Mouse (Mus musculus) liver, embryonic 14.5 days (tissue): ENCODE measurements around the gene Ddhd1. TPM values are rescaled to one million over a fixed set of nuclear protein-coding genes. Genes with fewer than 3 reads are reported as not detected.

ENCODE experiments used
- ATAC-seq: fragments of 200-750 bp; cut with Nextera tagmentation; 2 replicates; pipeline ENCODE4 v1.8.0; 2017; ENCODE audit warnings: moderate number of reproducible peaks, mild to moderate bottlenecking, moderate library complexity; ENCODE audit not compliant: insufficient read depth
- DNase-seq, 3 experiments: peaks; one replicate each; pipeline ENCODE4 v3.0.0-alpha.2; 2012 to 2013; ENCODE audit warnings: low read depth in 3 of 3, low spot score in 3 of 3
- H3K27ac ChIP-seq: fragments of 300-500 bp; sonication (generic); 2 replicates; pipeline ENCODE4 v1.5.1; 2014; ENCODE audit warnings: moderate library complexity, mild to moderate bottlenecking, control low read depth, inconsistent platforms
- H3K27me3 ChIP-seq: fragments of 300-500 bp; sonication (generic); 2 replicates; pipeline ENCODE4 v1.6.1; 2014; ENCODE audit warnings: mild to moderate bottlenecking, low read length, moderate library complexity; ENCODE audit not compliant: control insufficient read depth, insufficient read depth
- H3K36me3 ChIP-seq: fragments of 300-500 bp; sonication (generic); replicated peaks from 2 replicates; pipeline ENCODE4 v1.6.1; 2014; ENCODE audit warnings: low read depth; ENCODE audit not compliant: control insufficient read depth, insufficient read depth
- H3K4me1 ChIP-seq, 2 experiments: fragments of 200-500 bp in 1 of 2; fragments of 300-500 bp in 1 of 2; sonication (generic) in 1 of 2; replicated peaks; 2 replicates each; pipeline ENCODE4 v1.6.1; 2012 to 2014; ENCODE audit warnings: antibody characterized with exemption in 1 of 2, inconsistent platforms in 1 of 2, low read length in 1 of 2; ENCODE audit not compliant: control insufficient read depth in 2 of 2, insufficient read depth in 2 of 2
- H3K4me2 ChIP-seq: fragments of 300-500 bp; sonication (generic); 2 replicates; pipeline ENCODE4 v1.6.1; 2014; ENCODE audit warnings: low read depth, mild to moderate bottlenecking, control low read depth, moderate library complexity
- H3K4me3 ChIP-seq, 2 experiments: fragments of 200-500 bp in 1 of 2; fragments of 300-500 bp in 1 of 2; sonication (generic) in 1 of 2; 2 replicates each; pipeline ENCODE4 v1.5.1; 2012 to 2014; ENCODE audit warnings: low read depth in 2 of 2, low read length in 2 of 2, mild to moderate bottlenecking in 2 of 2, control low read depth in 1 of 2, inconsistent platforms in 1 of 2, moderate library complexity in 1 of 2; ENCODE audit not compliant: insufficient read depth in 1 of 2
- H3K9ac ChIP-seq: fragments of 300-500 bp; sonication (generic); replicated peaks from 2 replicates; pipeline ENCODE4 v1.6.1; 2014; ENCODE audit warnings: mild to moderate bottlenecking, control low read depth, moderate library complexity
- H3K9me3 ChIP-seq: fragments of 300-500 bp; sonication (generic); 2 replicates; pipeline ENCODE4 v1.6.1; 2016; ENCODE audit warnings: low read length, mixed read lengths; ENCODE audit not compliant: control insufficient read depth
- CTCF ChIP-seq: IDR thresholded peaks from 2 replicates; pipeline ENCODE4 v1.5.1; 2016; ENCODE audit warnings: antibody characterized with exemption, low read depth, control low read depth
- EP300 ChIP-seq: IDR thresholded peaks from 2 replicates; pipeline ENCODE4 v1.6.1; 2016; ENCODE audit warnings: antibody characterized with exemption, low read depth
- WGBS: fragments of 180-500 bp; shearing (Covaris S2); extraction: QIAGEN DNeasy Blood & Tissue Kit; methylation state at CpG from one replicate; pipeline ENCODE4 v1.1.7; 2014; ENCODE audit not compliant: insufficient replicate concordance; 5-methylcytosine and 5-hydroxymethylcytosine counted together
- microRNA-seq: library from miRNA; unstranded; fragments of <30 nt; microRNA quantifications from one replicate; pipeline ENCODE4, GENCODE M21; 2016
- polyA plus RNA-seq, 2 experiments: library from polyadenylated mRNA; depleted of rRNA in 1 of 2; stranded (reverse) in 1 of 2; unstranded in 1 of 2; fragments of >200 nt; fragmentation: Nextera tagmentation in 1 of 2; extraction: Ambion mirVana in 1 of 2; gene quantifications; 2 replicates each; pipeline versions ENCODE4 v1.2.1 to v1.2.3; 2012 to 2014

The Ddhd1 gene
- polyA plus RNA-seq, 2 experiments: 8.9 to 15.4 TPM

GRCm38 (mm10) chr14:45548118-45548517 is 109.8 kb downstream of the Ddhd1 start:
- Histone ChIP-seq H3K27me3 (no peaks in the 10 kb centered on the region), H3K36me3 (no peaks in the 10 kb centered on the region), H3K4me2 (no peak overlapping the region), H3K4me3 (no peak overlapping the region), H3K27ac (no peak overlapping the region), H3K9me3 (no peaks in the 10 kb centered on the region), H3K4me1 (peaks cover 0 to 2% of the 10 kb centered on the region in 2 experiments; a peak in 1 of 4 replicates), H3K9ac (no peak overlapping the region)
- 57% methylated on average over 3 of the region's 3 CpGs for WGBS
- TF ChIP-seq EP300: no peak
- TF ChIP-seq CTCF: peak; percentile 48
- DNase-seq (no peak), ATAC-seq (no peak)

- H3K27me3 ChIP-seq: no peaks in the 10 kb centered on the region
- DNase-seq: no peak
- no peak for ATAC-seq
- 51% methylated on average over 7 of the region's 7 CpGs for WGBS
- H3K4me2 ChIP-seq: no peak overlapping the region
- no peak overlapping the region for H3K27ac ChIP-seq
- no peak overlapping the region for H3K4me3 ChIP-seq
- H3K36me3 ChIP-seq: no peaks in the 10 kb centered on the region
- TF ChIP-seq CTCF (no peak), EP300 (no peak)
- H3K9ac ChIP-seq: no peak overlapping the region
- no peaks in the 10 kb centered on the region for H3K9me3 ChIP-seq
- peaks cover 0 to 3% of the 10 kb centered on the region in 2 experiments; a peak in 1 of 4 replicates for H3K4me1 ChIP-seq
Measured at GRCm38 (mm10) chr14:45544905-45545304, 113.0 kb downstream of the Ddhd1 start.

GRCm38 (mm10) chr14:45544026-45544425 is 113.9 kb downstream of the Ddhd1 start:
- H3K9me3 ChIP-seq: no peaks in the 10 kb centered on the region
- no peak for ATAC-seq
- H3K27ac ChIP-seq: no peak overlapping the region
- no peak overlapping the region for H3K9ac ChIP-seq
- peaks cover 0 to 4% of the 10 kb centered on the region in 2 experiments; a peak in 1 of 4 replicates for H3K4me1 ChIP-seq
- no peak for TF ChIP-seq EP300
- TF ChIP-seq CTCF: no peak
- H3K36me3 ChIP-seq: no peaks in the 10 kb centered on the region
- H3K4me2 ChIP-seq: no peak overlapping the region
- 43% methylated on average over 5 of the region's 6 CpGs for whole genome bisulfite sequencing
- no peak for DNase-seq
- H3K4me3 ChIP-seq: no peak overlapping the region
- H3K27me3 ChIP-seq: no peaks in the 10 kb centered on the region

GRCm38 (mm10) chr14:45539659-45540468 is 118.1 kb downstream of the Ddhd1 start:
- WGBS: 24% methylated on average over 12 of the region's 12 CpGs
- TF ChIP-seq CTCF (peak; percentile 74), EP300 (no peak)
- no peak overlapping the region for H3K4me2 ChIP-seq
- H3K27me3 ChIP-seq: no peaks in the 10 kb centered on the region
- no peak overlapping the region for H3K9ac ChIP-seq
- peaks cover 0 to 4% of the 10 kb centered on the region in 2 experiments; a peak in 1 of 4 replicates for H3K4me1 ChIP-seq
- ATAC-seq (peak; percentile 43; the same call in 1 of the 2 replicates), DNase-seq (peak in 2 of 3 experiments; percentile 23 to 28)
- H3K27ac ChIP-seq: no peak overlapping the region
- no peak overlapping the region for H3K4me3 ChIP-seq
- no peaks in the 10 kb centered on the region for H3K36me3 ChIP-seq
- no peaks in the 10 kb centered on the region for H3K9me3 ChIP-seq

Small RNA genes within 50 kb of the gene (microRNA-seq; reads per million reads assigned to microRNA genes)
- gene Mir5131: 16.9 reads per million, percentile 27 among the genes with 10 or more reads in this experiment

Other genes with a start within 250 kb of the Ddhd1 start
- 10.1 and 13.6 TPM in 2 replicates for gene Fermt2, start 128.0 kb downstream of the Ddhd1 start, polyA plus RNA-seq (2012; rRNA removed)
- gene Fermt2, start 128.0 kb downstream of the Ddhd1 start, polyA plus RNA-seq (2014; fragmentation: Nextera tagmentation; extraction: Ambion mirVana): 23.8 and 25.5 TPM in 2 replicates